Comparison of ENCODE assay signal across 9 mouse cellular contexts in genomic region chr11:100702081-100702851, GRCm38 (mm10). TPM values are rescaled to one million over a fixed set of nuclear protein-coding genes. Genes with fewer than 3 reads are reported as not detected.
DNase-seq lines count a peak whose midpoint lies in the region; ATAC-seq and TF ChIP-seq lines count a peak whose summit lies in the region.
"Had no signal": no experiment of that assay in that cellular context is flagged by ENCODE, and none has a peak within 500 bp of the region (broad histone marks: within the 10 kb centered on the region; RNA-seq: fewer than 3 reads in every experiment).

No protein-coding gene starts in this region.

- 0 out of 2 replicates have a peak overlapping the region, but pooled peaks have one; percentile 9 for H3K4me3 ChIP-seq in intestine, embryonic 15.5 days (replicated peaks)
- peak overlapping the region; percentile 46 for H3K4me3 ChIP-seq in liver, adult 2 months (ENCODE audit: insufficient read depth, low read depth, low read length)

- peak overlapping the region; percentile 46 for H3K4me2 ChIP-seq in intestine, embryonic 15.5 days (replicated peaks)

- peaks cover 24% of the 10 kb centered on the region for H3K36me3 ChIP-seq in intestine, embryonic 15.5 days
- no peaks in the 10 kb centered on the region; the same call in 1 of the 2 replicates for H3K36me3 ChIP-seq in liver, adult 2 months (ENCODE audit: control insufficient read depth, insufficient read depth, low read length)

- TF ChIP-seq CTCF in liver, adult 2 months (IDR thresholded peaks at IDR 0.05; ENCODE audit: low read depth, low read length): peak; percentile 73; the same call in 1 of the 2 replicates

- no peak for TF ChIP-seq POLR2A in liver, adult 2 months (IDR thresholded peaks at IDR 0.05; ENCODE audit: extremely low read depth, insufficient read depth, low read length)

- H3K27ac ChIP-seq in intestine, embryonic 15.5 days: no peak overlapping the region
- peak overlapping the region; percentile 25; the same call in 1 of the 2 replicates for H3K27ac ChIP-seq in liver, adult 2 months (replicated peaks; ENCODE audit: insufficient read depth, low read depth, low read length)

- H3K27me3 ChIP-seq in intestine, embryonic 15.5 days (replicated peaks): no peaks in the 10 kb centered on the region
- no peaks in the 10 kb centered on the region for H3K27me3 ChIP-seq in liver, adult 2 months (ENCODE audit: control insufficient read depth, insufficient read depth, low read length)

- peak; percentile 53 to 71 for DNase-seq in urinary bladder, postnatal 36 days (ENCODE audit: low spot score in 2 of 2)
- no peak for DNase-seq in urinary bladder, postnatal 10 days (ENCODE audit: low spot score)
- DNase-seq in cerebellum, adult 9-10 months: peak; percentile 79
- DNase-seq in forelimb bud, embryonic 11.5 days (ENCODE audit: low read depth, low spot score): peak; percentile 82
- DNase-seq in liver, adult 2 months (ENCODE audit: extremely low read depth, low read depth, low spot score): peak; percentile 71
- peak; percentile 90 for DNase-seq in naive thymus-derived CD4-positive, alpha-beta T cell, adult 2 months (ENCODE audit: low read depth)
- peak; percentile 72 for DNase-seq in thymus, postnatal 14 days

- H3K4me1 ChIP-seq in intestine, embryonic 15.5 days (replicated peaks): peaks cover 19% of the 10 kb centered on the region; the same call in 1 of the 2 replicates
- peaks cover 16% of the 10 kb centered on the region for H3K4me1 ChIP-seq in liver, adult 2 months (ENCODE audit: control insufficient read depth, insufficient read depth, low read length)

- H3K79me2 ChIP-seq in liver, adult 2 months (ENCODE audit: control insufficient read depth, insufficient read depth, low read length): no peaks in the 10 kb centered on the region

- WGBS in intestine, embryonic 15.5 days: 39% methylated on average over 19 of the region's 19 CpGs
- 39% methylated on average over 19 of the region's 19 CpGs for WGBS in liver, adult 2 months

- H3K9ac ChIP-seq in intestine, embryonic 15.5 days: no peak overlapping the region
- peak overlapping the region; percentile 69 for H3K9ac ChIP-seq in liver, adult 2 months (ENCODE audit: low read depth, low read length)

- H3K9me3 ChIP-seq in intestine, embryonic 15.5 days: no peaks in the 10 kb centered on the region

- peak; percentile 66 for ATAC-seq in intestine, embryonic 15.5 days

RNA-seq across cellular contexts. Expression of gene Dhx58, which starts 1.8 kb away (rescaled TPM):
- polyA plus RNA-seq in intestine, embryonic 15.5 days (2015; fragmentation: Nextera tagmentation; extraction: Ambion mirVana): 2.7 and 3.2 TPM in 2 replicates
- total RNA-seq in liver, adult 2 months (2014; rRNA removed): 8.1 and 11.9 TPM in 2 replicates
- 9.2 and 16.3 TPM in 2 replicates for polyA plus RNA-seq in liver, adult 2 months (2012; rRNA removed)

RNA-seq across cellular contexts. Expression of gene Kat2a, which starts 10.0 kb away (rescaled TPM):
- polyA plus RNA-seq in intestine, embryonic 15.5 days (2015; fragmentation: Nextera tagmentation; extraction: Ambion mirVana): 48.2 and 51.9 TPM in 2 replicates
- total RNA-seq in liver, adult 2 months (2014; rRNA removed): 3.3 and 4.9 TPM in 2 replicates
- polyA plus RNA-seq in liver, adult 2 months (2012; rRNA removed): 16.1 and 18.9 TPM in 2 replicates

RNA-seq across cellular contexts. Expression of gene Zfp385c, which starts 10.0 kb away (rescaled TPM):
- 0.11 TPM in 2 replicates for polyA plus RNA-seq in intestine, embryonic 15.5 days (2015; fragmentation: Nextera tagmentation; extraction: Ambion mirVana)
- total RNA-seq in liver, adult 2 months (2014; rRNA removed): not detected in 2 replicates
- polyA plus RNA-seq in liver, adult 2 months (2012; rRNA removed): not detected in 2 replicates

RNA-seq across cellular contexts. Expression of gene Hspb9, which starts 11.4 kb away (rescaled TPM):
- polyA plus RNA-seq in intestine, embryonic 15.5 days (2015; fragmentation: Nextera tagmentation; extraction: Ambion mirVana): 0.40 and 0.54 TPM in 2 replicates
- not detected in 2 replicates for total RNA-seq in liver, adult 2 months (2014; rRNA removed)
- not detected in 2 replicates for polyA plus RNA-seq in liver, adult 2 months (2012; rRNA removed)
- total RNA-seq: layer of hippocampus, adult 18-20 months had no signal

RNA-seq across cellular contexts. Expression of gene Rab5c, which starts 35.7 kb away (rescaled TPM):
- polyA plus RNA-seq in intestine, embryonic 15.5 days (2015; fragmentation: Nextera tagmentation; extraction: Ambion mirVana): 26.1 and 26.3 TPM in 2 replicates
- total RNA-seq in liver, adult 2 months (2014; rRNA removed): 70.8 and 71.3 TPM in 2 replicates
- polyA plus RNA-seq in liver, adult 2 months (2012; rRNA removed): 140 and 149 TPM in 2 replicates
